Mouse (Mus musculus) liver, embryonic 11.5 days (tissue): ENCODE data around the gene Anxa5. TPM values are rescaled to one million over a fixed set of nuclear protein-coding genes. Genes with fewer than 3 reads are reported as not detected.

Experiments used
- ATAC-seq: fragments of 200-750 bp; cut with Nextera tagmentation; replicated peaks from 2 replicates; pipeline ENCODE4 v1.8.0; 2017; ENCODE audit warnings: moderate number of reproducible peaks, mild to moderate bottlenecking, moderate TSS enrichment, moderate library complexity; ENCODE audit not compliant: low FRiP score
- DNase-seq: peaks from one replicate; pipeline ENCODE4 v3.0.0-alpha.2; 2017; ENCODE audit warnings: low spot score
- H3K27ac ChIP-seq: fragments of 300-500 bp; sonication (generic); 2 replicates; pipeline ENCODE4 v1.5.1; 2014; ENCODE audit warnings: mild to moderate bottlenecking, low read depth, low read length, control low read depth
- H3K27me3 ChIP-seq: fragments of 300-500 bp; sonication (generic); replicated peaks from 2 replicates; pipeline ENCODE4 v1.6.1; 2014; ENCODE audit warnings: low read length, mixed read lengths; ENCODE audit not compliant: control insufficient read depth, insufficient read depth
- H3K36me3 ChIP-seq: fragments of 300-500 bp; sonication (generic); 2 replicates; pipeline ENCODE4 v1.6.1; 2014; ENCODE audit warnings: mild to moderate bottlenecking, low read length, moderate library complexity, mixed read lengths; ENCODE audit not compliant: control insufficient read depth, insufficient read depth
- H3K4me1 ChIP-seq: fragments of 300-500 bp; sonication (generic); replicated peaks from 2 replicates; pipeline ENCODE4 v1.6.1; 2014; ENCODE audit warnings: low read length, mixed read lengths; ENCODE audit not compliant: control insufficient read depth, insufficient read depth
- H3K4me2 ChIP-seq: fragments of 300-500 bp; sonication (generic); 2 replicates; pipeline ENCODE4 v1.6.1; 2014; ENCODE audit warnings: mild to moderate bottlenecking, control low read depth, moderate library complexity
- H3K4me3 ChIP-seq: fragments of 300-500 bp; sonication (generic); 2 replicates; pipeline ENCODE4 v1.5.1; 2014; ENCODE audit warnings: low read depth, low read length, control low read depth
- H3K9ac ChIP-seq: fragments of 300-500 bp; sonication (generic); 2 replicates; pipeline ENCODE4 v1.6.1; 2014; ENCODE audit warnings: low read depth, low read length, control low read depth
- H3K9me3 ChIP-seq: fragments of 300-500 bp; sonication (generic); 2 replicates; pipeline ENCODE4 v1.6.1; 2016; ENCODE audit warnings: low read length, inconsistent platforms, mixed read lengths; ENCODE audit not compliant: control insufficient read depth
- WGBS: fragments of 180-500 bp; shearing (Covaris S2); extraction: QIAGEN DNeasy Blood & Tissue Kit; methylation state at CpG from one replicate; pipeline ENCODE4 v1.1.7; 2014; 5-methylcytosine and 5-hydroxymethylcytosine counted together
- polyA plus RNA-seq: library from polyadenylated mRNA; unstranded; fragments of >200 nt; fragmentation: Nextera tagmentation; extraction: Ambion mirVana; gene quantifications from 2 replicates; pipeline ENCODE4 v1.2.1, GENCODE M21; 2014

The Anxa5 gene
- polyA plus RNA-seq, 1 experiment from 2014 or later: 108 TPM

DNA sequence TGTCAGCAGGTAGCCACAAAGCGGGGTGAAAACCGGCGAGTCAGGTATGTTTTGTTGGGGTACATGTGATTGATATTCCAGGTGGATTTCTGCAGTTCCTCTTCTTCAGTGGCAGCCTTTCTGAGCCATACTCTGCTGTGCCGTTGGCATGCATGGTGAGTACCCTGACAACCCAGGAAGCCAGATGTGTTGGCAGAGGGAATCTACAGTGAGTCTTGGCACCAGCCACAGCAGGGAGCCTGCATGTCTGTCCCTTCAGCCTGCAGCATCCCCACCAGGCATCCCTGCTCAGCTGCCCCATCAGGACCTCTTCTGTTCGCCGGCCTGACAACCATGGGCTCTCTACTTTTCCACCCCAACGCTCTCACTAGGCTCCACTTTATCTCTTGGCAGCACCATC lies 25.9 kb upstream of the Anxa5 start:
- no peaks in the 10 kb centered on the region for H3K27me3 ChIP-seq
- ATAC-seq (no peak), DNase-seq (no peak)
- H3K9ac ChIP-seq: no peak overlapping the region
- H3K4me1 ChIP-seq: no peaks in the 10 kb centered on the region
- no peaks in the 10 kb centered on the region for H3K9me3 ChIP-seq
- no peaks in the 10 kb centered on the region for H3K36me3 ChIP-seq
- no peak overlapping the region for H3K4me3 ChIP-seq
- H3K27ac ChIP-seq: no peak overlapping the region
- 69% methylated on average over 7 of the region's 7 CpGs for WGBS
- H3K4me2 ChIP-seq: no peak overlapping the region

DNA sequence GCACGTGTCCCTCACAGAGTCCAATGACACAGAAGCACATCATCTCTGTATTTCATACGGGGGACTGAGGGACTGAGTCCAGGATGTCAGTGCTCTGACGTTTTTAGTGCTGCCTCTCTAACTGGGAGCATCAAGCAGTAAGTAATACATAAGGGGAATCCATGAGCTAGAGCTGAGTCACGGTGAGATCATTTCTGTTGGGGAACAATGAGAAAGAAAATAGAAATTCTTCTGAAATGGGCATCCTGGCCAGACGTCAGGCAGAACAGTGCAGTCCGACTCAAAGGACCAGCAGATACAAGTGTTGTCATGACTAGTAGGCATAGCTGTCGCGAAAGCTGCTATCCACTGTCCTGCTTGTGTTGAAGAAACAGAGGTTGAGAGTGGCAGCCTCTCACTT lies 25.3 kb upstream of the Anxa5 start:
- H3K4me2 ChIP-seq: no peak overlapping the region

DNA sequence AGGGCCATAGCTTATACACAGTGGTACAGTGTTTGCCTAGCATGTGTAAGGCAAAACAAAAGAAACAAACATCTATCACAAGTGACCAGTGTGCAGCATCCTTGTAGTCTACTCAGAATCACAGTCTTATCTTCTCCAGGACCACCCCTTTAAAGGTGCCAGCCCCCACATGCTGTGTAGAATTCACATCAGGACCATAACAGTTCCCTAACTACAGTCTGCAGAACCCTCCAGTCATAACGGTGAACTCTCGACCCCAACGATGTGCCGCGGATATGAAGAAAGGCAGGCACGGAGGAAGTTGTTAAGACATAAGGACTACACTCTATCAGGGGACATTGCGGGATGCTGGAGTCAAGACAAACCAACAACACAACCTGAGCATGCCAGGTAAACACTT lies 23.7 kb upstream of the Anxa5 start:
- Histone ChIP-seq H3K4me2 (no peak overlapping the region), H3K27ac (no peak overlapping the region), H3K36me3 (no peaks in the 10 kb centered on the region), H3K27me3 (no peaks in the 10 kb centered on the region), H3K4me1 (no peaks in the 10 kb centered on the region), H3K9me3 (no peaks in the 10 kb centered on the region), H3K9ac (no peak overlapping the region), H3K4me3 (no peak overlapping the region)
- no peak for ATAC-seq
- no peak for DNase-seq
- 89% methylated on average over 7 of the region's 7 CpGs for WGBS

More for the DNA sequence above, 25.3 kb upstream of the Anxa5 start:
- WGBS: 76% methylated on average over 8 of the region's 8 CpGs
- H3K36me3 ChIP-seq: no peaks in the 10 kb centered on the region
- no peak overlapping the region for H3K9ac ChIP-seq
- H3K4me1 ChIP-seq: no peaks in the 10 kb centered on the region
- H3K4me3 ChIP-seq: no peak overlapping the region
- DNase-seq (no peak), ATAC-seq (no peak)
- H3K27ac ChIP-seq: no peak overlapping the region
- H3K9me3 ChIP-seq: no peaks in the 10 kb centered on the region
- H3K27me3 ChIP-seq: no peaks in the 10 kb centered on the region

DNA sequence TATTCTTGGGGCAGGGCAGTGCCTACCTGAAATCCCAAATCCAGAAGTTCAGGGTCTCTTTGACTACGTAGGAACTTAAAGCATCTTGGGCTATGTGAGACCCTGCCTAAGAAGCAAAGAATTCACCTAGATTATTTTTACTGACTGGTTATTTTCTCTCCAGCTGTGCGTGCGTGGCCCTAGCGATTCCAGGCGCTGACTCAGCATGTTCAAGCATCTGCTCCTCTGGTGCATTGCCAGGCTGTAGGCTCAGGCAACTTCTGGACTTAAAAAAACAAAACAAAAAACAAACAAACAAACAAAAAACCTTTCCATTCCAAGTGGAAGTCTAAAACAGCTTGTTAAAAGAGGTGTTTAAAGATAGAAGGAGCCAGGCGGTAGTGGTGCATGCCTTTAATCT lies 22.5 kb upstream of the Anxa5 start:
- no peak overlapping the region for H3K27ac ChIP-seq
- H3K27me3 ChIP-seq: no peaks in the 10 kb centered on the region
- H3K4me1 ChIP-seq: no peaks in the 10 kb centered on the region
- H3K9ac ChIP-seq: no peak overlapping the region
- no peak overlapping the region for H3K4me3 ChIP-seq
- H3K4me2 ChIP-seq: no peak overlapping the region
- DNase-seq (no peak), ATAC-seq (no peak)
- WGBS: 90% methylated on average over 6 of the region's 6 CpGs
- H3K36me3 ChIP-seq: no peaks in the 10 kb centered on the region
- H3K9me3 ChIP-seq: no peaks in the 10 kb centered on the region

DNA sequence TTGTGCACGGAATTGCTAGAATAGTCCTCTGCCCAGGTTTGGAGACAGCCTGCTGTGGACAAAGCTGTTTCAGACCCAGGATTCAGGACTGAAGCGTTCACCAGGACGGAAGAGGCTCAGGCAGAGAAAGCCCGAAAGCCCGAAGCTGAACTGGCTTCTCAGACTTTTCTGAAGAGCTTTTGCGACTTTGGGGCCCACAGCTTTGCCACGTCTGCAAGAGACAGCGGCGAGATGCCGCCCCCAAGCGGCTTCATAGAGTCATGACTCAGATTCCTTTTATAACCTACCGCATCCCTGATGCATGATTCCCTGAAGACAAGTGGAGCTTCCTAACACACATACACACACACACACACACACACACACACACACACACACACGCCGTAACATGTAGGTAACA lies 21.1 kb upstream of the Anxa5 start:
- Histone ChIP-seq H3K36me3 (no peaks in the 10 kb centered on the region), H3K9me3 (no peaks in the 10 kb centered on the region), H3K4me3 (no peak overlapping the region), H3K27ac (no peak overlapping the region), H3K27me3 (no peaks in the 10 kb centered on the region), H3K4me2 (no peak overlapping the region), H3K4me1 (no peaks in the 10 kb centered on the region; the same call in 1 of the 2 replicates), H3K9ac (no peak overlapping the region)
- DNase-seq (peak; percentile 62), ATAC-seq (no peak; the same call in 1 of the 2 replicates)
- WGBS: 21% methylated on average over 14 of the region's 14 CpGs

DNA sequence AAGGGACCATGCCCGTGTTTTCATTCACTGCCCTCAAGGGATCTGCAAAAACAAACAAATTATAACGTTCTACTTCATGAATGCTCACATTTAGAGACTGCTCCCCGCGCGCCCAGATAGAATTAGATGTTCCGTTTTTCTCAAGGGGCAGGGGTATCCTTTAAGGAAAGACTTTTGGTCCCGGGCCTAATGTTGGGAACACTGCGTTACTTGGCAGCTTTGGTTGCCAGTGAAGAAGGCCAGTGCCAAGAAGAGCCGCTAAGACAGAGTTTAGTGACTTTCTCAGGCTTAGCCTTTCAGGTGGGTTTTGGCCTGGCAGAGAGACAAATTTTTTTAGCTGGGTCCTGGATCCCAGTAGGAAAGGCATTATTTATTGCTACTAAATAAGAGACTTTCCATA lies 20.6 kb upstream of the Anxa5 start:
- ATAC-seq (no peak), DNase-seq (no peak)
- Histone ChIP-seq H3K27me3 (no peaks in the 10 kb centered on the region), H3K4me3 (no peak overlapping the region), H3K27ac (no peak overlapping the region), H3K9ac (no peak overlapping the region), H3K4me1 (no peaks in the 10 kb centered on the region; the same call in 1 of the 2 replicates), H3K36me3 (no peaks in the 10 kb centered on the region), H3K9me3 (no peaks in the 10 kb centered on the region), H3K4me2 (no peak overlapping the region)
- WGBS: 86% methylated on average over 9 of the region's 9 CpGs

DNA sequence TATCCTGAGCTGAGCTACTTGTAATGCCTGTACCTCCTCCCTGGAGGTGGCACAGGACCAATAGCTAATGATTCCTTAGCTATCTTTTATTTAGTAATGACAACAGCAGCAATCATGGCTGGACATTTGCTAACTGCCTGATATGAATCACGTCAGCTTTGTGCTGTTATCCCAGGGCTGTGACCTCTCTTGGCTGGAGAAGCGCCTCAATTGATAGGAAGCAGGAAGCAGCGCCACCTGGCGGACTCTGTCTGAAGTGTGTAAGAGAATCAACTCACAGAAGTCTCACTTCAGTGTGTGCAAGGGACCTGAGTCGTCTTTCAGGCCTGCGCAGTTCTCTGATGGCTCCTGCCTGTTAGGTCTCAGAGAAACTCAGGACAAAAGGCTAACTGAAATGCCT lies 19.7 kb upstream of the Anxa5 start:
- Histone ChIP-seq H3K9me3 (no peaks in the 10 kb centered on the region), H3K9ac (no peak overlapping the region), H3K27me3 (no peaks in the 10 kb centered on the region), H3K27ac (no peak overlapping the region), H3K4me3 (no peak overlapping the region), H3K36me3 (no peaks in the 10 kb centered on the region), H3K4me2 (no peak overlapping the region; the same call in 1 of the 2 replicates), H3K4me1 (no peaks in the 10 kb centered on the region; the same call in 1 of the 2 replicates)
- WGBS: 11% methylated on average over 6 of the region's 6 CpGs
- ATAC-seq (peak; percentile 56), DNase-seq (peak; percentile 75)

DNA sequence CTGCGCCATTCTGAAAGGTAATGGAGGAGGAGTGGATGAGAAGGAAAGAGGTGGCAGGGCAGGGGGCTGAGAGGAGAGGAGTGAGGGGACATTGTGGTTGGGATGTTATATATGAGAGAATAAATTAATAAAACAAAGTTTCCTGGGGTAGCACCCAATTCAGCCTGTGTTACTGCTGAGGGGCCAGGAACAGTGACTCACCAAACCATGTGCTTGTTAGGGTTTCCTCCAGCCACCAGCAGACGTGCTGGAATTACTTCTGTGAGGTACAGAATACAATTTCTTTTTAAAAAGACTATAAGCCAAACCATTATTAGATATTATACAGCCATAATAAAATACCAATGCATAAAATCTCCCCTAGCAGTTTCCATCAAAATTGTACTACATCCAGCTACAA lies 18.9 kb upstream of the Anxa5 start:
- H3K4me1 ChIP-seq: no peaks in the 10 kb centered on the region; the same call in 1 of the 2 replicates
- no peak overlapping the region for H3K27ac ChIP-seq
- H3K9ac ChIP-seq: no peak overlapping the region
- no peak overlapping the region for H3K4me3 ChIP-seq
- no peak for DNase-seq
- H3K9me3 ChIP-seq: no peaks in the 10 kb centered on the region
- 83% methylated on average over 2 of the region's 2 CpGs for WGBS
- no peaks in the 10 kb centered on the region for H3K27me3 ChIP-seq
- no peaks in the 10 kb centered on the region for H3K36me3 ChIP-seq
- ATAC-seq: no peak
- H3K4me2 ChIP-seq: no peak overlapping the region

DNA sequence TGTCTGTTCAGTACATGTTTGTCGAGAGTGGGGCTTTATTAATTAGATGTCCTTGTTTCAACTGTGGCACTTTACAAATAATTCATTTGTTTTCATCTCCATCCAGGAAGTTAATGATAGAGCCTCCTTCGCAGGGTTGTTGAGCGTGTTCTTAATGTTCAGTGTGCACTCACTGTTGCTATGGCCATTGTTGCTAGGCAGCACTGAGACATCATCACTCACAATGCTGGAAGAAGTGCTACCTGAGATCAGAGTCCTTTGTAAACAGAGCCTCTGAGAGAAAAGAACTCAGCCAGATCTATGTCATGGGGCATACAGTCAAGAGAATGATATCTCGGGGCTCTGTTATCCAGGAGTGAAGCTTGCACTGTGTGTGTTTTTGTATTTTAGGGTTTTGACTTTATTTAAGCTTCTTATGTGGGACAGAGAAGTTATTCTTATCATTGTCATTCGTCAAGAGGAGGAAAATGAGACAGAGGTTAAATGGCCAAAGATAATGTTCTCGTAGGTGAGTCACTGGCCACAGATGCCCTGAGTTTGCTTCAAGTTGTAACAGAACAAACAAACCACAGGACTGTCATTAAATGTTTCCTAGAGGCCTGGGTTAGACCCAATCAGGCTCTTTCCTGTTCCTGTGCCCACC lies 18.1 kb upstream of the Anxa5 start:
- DNase-seq: no peak
- no peak overlapping the region for H3K4me2 ChIP-seq
- H3K4me1 ChIP-seq: no peaks in the 10 kb centered on the region; the same call in 1 of the 2 replicates
- no peaks in the 10 kb centered on the region for H3K9me3 ChIP-seq
- no peak overlapping the region for H3K9ac ChIP-seq
- no peak overlapping the region for H3K27ac ChIP-seq
- no peaks in the 10 kb centered on the region for H3K27me3 ChIP-seq
- H3K36me3 ChIP-seq: no peaks in the 10 kb centered on the region
- no peak for ATAC-seq
- no peak overlapping the region for H3K4me3 ChIP-seq
- 55% methylated on average over 6 of the region's 6 CpGs for WGBS
